Mouse (Mus musculus) intestine, embryonic 14.5 days (tissue): ENCODE measurements around the gene Sertad1. TPM values are rescaled to one million over a fixed set of nuclear protein-coding genes. Genes with fewer than 3 reads are reported as not detected.

Experiments used
- ATAC-seq: fragments of 200-750 bp; cut with Nextera tagmentation; replicated peaks from 2 replicates; pipeline ENCODE4 v1.8.0; 2017; ENCODE audit warnings: low read depth, moderate number of reproducible peaks, moderate TSS enrichment, moderate library complexity; ENCODE audit not compliant: low FRiP score, low TSS enrichment
- DNase-seq: peaks from one replicate; pipeline ENCODE4 v3.0.0-alpha.2; 2018; ENCODE audit warnings: low spot score
- H3K27ac ChIP-seq: fragments of 300-500 bp; sonication (generic); 2 replicates; pipeline ENCODE4 v1.5.1; 2014; ENCODE audit warnings: low read depth, mild to moderate bottlenecking, control low read depth
- H3K27me3 ChIP-seq: fragments of 300-500 bp; sonication (generic); replicated peaks from 2 replicates; pipeline ENCODE4 v1.6.1; 2014; ENCODE audit warnings: low read length, control low read depth; ENCODE audit not compliant: control insufficient read depth, insufficient read depth
- H3K36me3 ChIP-seq: fragments of 300-500 bp; sonication (generic); 2 replicates; pipeline ENCODE4 v1.6.1; 2014; ENCODE audit warnings: low read length, control low read depth; ENCODE audit not compliant: control insufficient read depth, insufficient read depth
- H3K4me1 ChIP-seq: fragments of 300-500 bp; sonication (generic); replicated peaks from 2 replicates; pipeline ENCODE4 v1.6.1; 2014; ENCODE audit warnings: low read length, control low read depth, mixed read lengths; ENCODE audit not compliant: control insufficient read depth, insufficient read depth
- H3K4me2 ChIP-seq: fragments of 300-500 bp; sonication (generic); 2 replicates; pipeline ENCODE4 v1.6.1; 2014; ENCODE audit warnings: low read length
- H3K4me3 ChIP-seq: fragments of 300-500 bp; sonication (generic); 2 replicates; pipeline ENCODE4 v1.5.1; 2014; ENCODE audit warnings: low read depth, low read length, control low read depth, mixed read lengths
- H3K9ac ChIP-seq: fragments of 300-500 bp; sonication (generic); 2 replicates; pipeline ENCODE4 v1.6.1; 2014; ENCODE audit warnings: mild to moderate bottlenecking, low read length
- H3K9me3 ChIP-seq: fragments of 300-500 bp; sonication (generic); 2 replicates; pipeline ENCODE4 v1.6.1; 2016; ENCODE audit warnings: low read length, control low read depth; ENCODE audit not compliant: control insufficient read depth
- WGBS: fragments of 180-500 bp; shearing (Covaris S2); extraction: QIAGEN DNeasy Blood & Tissue Kit; methylation state at CpG from one replicate; pipeline ENCODE4 v1.1.7; 2014; 5-methylcytosine and 5-hydroxymethylcytosine counted together
- polyA plus RNA-seq: library from polyadenylated mRNA; unstranded; fragments of >200 nt; fragmentation: Nextera tagmentation; extraction: Ambion mirVana; gene quantifications from 2 replicates; pipeline ENCODE4 v1.2.1, GENCODE M21; 2014

The Sertad1 gene
- polyA plus RNA-seq, 1 experiment from 2014 or later = 33.9 TPM

GRCm38 (mm10) chr7:27522967-27523366 is 36.3 kb downstream of the Sertad1 start, which contains the start of gene Hipk4:
TSS of gene Hipk4 (plus strand) at chr7:27523267.
- ATAC-seq = no peak
- Histone ChIP-seq H3K4me3 (no peak within 1 kb of the TSS), H3K4me1 (no peaks in the 10 kb centered on the region), H3K36me3 (no peaks in the 10 kb centered on the region), H3K9ac (no peak within 1 kb of the TSS), H3K27me3 (no peaks in the 10 kb centered on the region), H3K4me2 (no peak within 1 kb of the TSS), H3K27ac (no peak within 1 kb of the TSS), H3K9me3 (peaks cover 7% of the 10 kb centered on the region; the same call in 1 of the 2 replicates)
- DNase-seq = no peak
- WGBS = 64% methylated on average over 5 of the region's 5 CpGs

GRCm38 (mm10) chr7:27523805-27524204 is 37.1 kb downstream of the Sertad1 start:
- Histone ChIP-seq H3K4me3 (no peak overlapping the region), H3K4me1 (no peaks in the 10 kb centered on the region), H3K36me3 (no peaks in the 10 kb centered on the region), H3K27me3 (no peaks in the 10 kb centered on the region), H3K27ac (no peak overlapping the region), H3K9me3 (peaks cover 7% of the 10 kb centered on the region; the same call in 1 of the 2 replicates), H3K4me2 (no peak overlapping the region), H3K9ac (no peak overlapping the region)
- DNase-seq (no peak), ATAC-seq (no peak)
- 94% methylated on average over 13 of the region's 13 CpGs for WGBS

GRCm38 (mm10) chr7:27526039-27526827 is 39.5 kb downstream of the Sertad1 start:
- Histone ChIP-seq H3K9ac (no peak overlapping the region), H3K9me3 (no peaks in the 10 kb centered on the region), H3K27ac (no peak overlapping the region), H3K4me3 (no peak overlapping the region), H3K4me1 (no peaks in the 10 kb centered on the region), H3K27me3 (no peaks in the 10 kb centered on the region), H3K36me3 (peaks cover 15% of the 10 kb centered on the region; the same call in 1 of the 2 replicates), H3K4me2 (no peak overlapping the region)
- peak; percentile 78 for ATAC-seq
- WGBS = 23% methylated on average over 10 of the region's 10 CpGs
- DNase-seq = peak; percentile 86

- Histone ChIP-seq H3K27me3 (no peaks in the 10 kb centered on the region), H3K36me3 (peaks cover 30% of the 10 kb centered on the region), H3K27ac (no peak overlapping the region), H3K9ac (no peak overlapping the region), H3K4me1 (no peaks in the 10 kb centered on the region), H3K4me2 (no peak overlapping the region), H3K4me3 (no peak overlapping the region), H3K9me3 (no peaks in the 10 kb centered on the region)
- 85% methylated on average over 21 of the region's 21 CpGs for WGBS
- DNase-seq (no peak), ATAC-seq (no peak)
These were observed 42.4 kb downstream of the Sertad1 start for GRCm38 (mm10) chr7:27529070-27529469.

- Histone ChIP-seq H3K4me3 (no peak overlapping the region), H3K36me3 (peaks cover 36% of the 10 kb centered on the region), H3K9me3 (no peaks in the 10 kb centered on the region), H3K9ac (no peak overlapping the region), H3K4me1 (no peaks in the 10 kb centered on the region), H3K27ac (no peak overlapping the region), H3K27me3 (no peaks in the 10 kb centered on the region), H3K4me2 (no peak overlapping the region)
- 84% methylated on average over 3 of the region's 3 CpGs for WGBS
- ATAC-seq (no peak), DNase-seq (no peak)
These were observed 44.2 kb downstream of the Sertad1 start for GRCm38 (mm10) chr7:27530937-27531336.

GRCm38 (mm10) chr7:27531707-27532106 is 45.0 kb downstream of the Sertad1 start:
- WGBS = 83% methylated on average over 10 of the region's 10 CpGs
- H3K27ac ChIP-seq = no peak overlapping the region
- H3K27me3 ChIP-seq = no peaks in the 10 kb centered on the region
- no peaks in the 10 kb centered on the region for H3K9me3 ChIP-seq
- no peak overlapping the region for H3K4me3 ChIP-seq
- peaks cover 43% of the 10 kb centered on the region for H3K36me3 ChIP-seq
- ATAC-seq (no peak), DNase-seq (no peak)
- H3K4me1 ChIP-seq = no peaks in the 10 kb centered on the region
- H3K9ac ChIP-seq = no peak overlapping the region
- no peak overlapping the region for H3K4me2 ChIP-seq

- peaks cover 49% of the 10 kb centered on the region for H3K36me3 ChIP-seq
- H3K9me3 ChIP-seq = no peaks in the 10 kb centered on the region
- no peak overlapping the region for H3K9ac ChIP-seq
- DNase-seq = no peak
- WGBS = 92% methylated on average over 9 of the region's 9 CpGs
- no peak for ATAC-seq
- no peak overlapping the region for H3K4me3 ChIP-seq
- no peaks in the 10 kb centered on the region for H3K4me1 ChIP-seq
- H3K27ac ChIP-seq = no peak overlapping the region
- no peaks in the 10 kb centered on the region for H3K27me3 ChIP-seq
- no peak overlapping the region for H3K4me2 ChIP-seq
These were observed 45.9 kb downstream of the Sertad1 start for GRCm38 (mm10) chr7:27532480-27533050.

GRCm38 (mm10) chr7:27535386-27535785 is 48.7 kb downstream of the Sertad1 start:
- H3K27ac ChIP-seq = no peak overlapping the region
- no peak for DNase-seq
- no peaks in the 10 kb centered on the region for H3K9me3 ChIP-seq
- no peak overlapping the region for H3K4me2 ChIP-seq
- H3K4me3 ChIP-seq = no peak overlapping the region
- H3K36me3 ChIP-seq = peaks cover 56% of the 10 kb centered on the region
- WGBS = 78% methylated on average over 2 of the region's 2 CpGs
- no peak for ATAC-seq
- no peaks in the 10 kb centered on the region for H3K27me3 ChIP-seq
- H3K4me1 ChIP-seq = no peaks in the 10 kb centered on the region
- no peak overlapping the region for H3K9ac ChIP-seq
